Mouse (Mus musculus) kidney, adult 10 weeks (tissue): ENCODE results near the gene Amy2a3. TPM values are rescaled to one million over a fixed set of nuclear protein-coding genes. Genes with fewer than 3 reads are reported as not detected.

ENCODE experiments used
- polyA plus RNA-seq: library from polyadenylated mRNA; stranded (reverse); fragments of 350-450 nt; fragmentation: Illumina TruSeq; extraction: RNeasy Lipid Tissue Mini Kit (QIAGEN cat#74804); gene quantifications from one replicate; pipeline ENCODE4 v1.2.3, GENCODE M21; 2014; ENCODE audit warnings: low read depth, low replicate concordance

The Amy2a3 gene
- polyA plus RNA-seq = 0.57 TPM

GRCm38 (mm10) chr3:113323952-113324351 is at the start of gene Amy2a3:
TSS of gene Amy2a3 (minus strand) at chr3:113324052.

GRCm38 (mm10) chr3:113356558-113356957 is 32.7 kb upstream of the Amy2a3 start, which contains the start of gene Amy2a2:
TSS of gene Amy2a2 (minus strand) at chr3:113356658.

GRCm38 (mm10) chr3:113291349-113291748 is 32.5 kb downstream of the Amy2a3 start, which contains the start of gene Amy2a4:
TSS of gene Amy2a4 (minus strand) at chr3:113291449.

Other genes with a start within 250 kb of the Amy2a3 start
- not detected for gene Amy2a5, start 65.2 kb downstream of the Amy2a3 start, polyA plus RNA-seq
- gene Amy2a4, start 32.6 kb downstream of the Amy2a3 start, polyA plus RNA-seq = 0.57 TPM
- 0.57 TPM for gene Amy2a2, start 32.6 kb upstream of the Amy2a3 start, polyA plus RNA-seq
- gene Amy2a1, start 208.4 kb upstream of the Amy2a3 start, polyA plus RNA-seq = not detected